Mouse (Mus musculus) testis, adult 2 months (tissue): ENCODE measurements around the gene Mepce.

Experiments
- CTCF ChIP-seq: fragments of 200-500 bp; IDR thresholded peaks from 2 replicates; pipeline ENCODE4 v1.5.1; 2012; ENCODE audit warnings: low read depth, mild to moderate bottlenecking, inconsistent platforms, low read length, moderate library complexity; ENCODE audit not compliant: control insufficient read depth, insufficient read depth, insufficient replicate concordance
- POLR2A ChIP-seq: fragments of 200-500 bp; IDR thresholded peaks from 2 replicates; pipeline ENCODE4 v1.6.1; 2012; ENCODE audit warnings: low read depth, mild to moderate bottlenecking, inconsistent platforms, low read length, moderate library complexity; ENCODE audit not compliant: control insufficient read depth

DNA sequence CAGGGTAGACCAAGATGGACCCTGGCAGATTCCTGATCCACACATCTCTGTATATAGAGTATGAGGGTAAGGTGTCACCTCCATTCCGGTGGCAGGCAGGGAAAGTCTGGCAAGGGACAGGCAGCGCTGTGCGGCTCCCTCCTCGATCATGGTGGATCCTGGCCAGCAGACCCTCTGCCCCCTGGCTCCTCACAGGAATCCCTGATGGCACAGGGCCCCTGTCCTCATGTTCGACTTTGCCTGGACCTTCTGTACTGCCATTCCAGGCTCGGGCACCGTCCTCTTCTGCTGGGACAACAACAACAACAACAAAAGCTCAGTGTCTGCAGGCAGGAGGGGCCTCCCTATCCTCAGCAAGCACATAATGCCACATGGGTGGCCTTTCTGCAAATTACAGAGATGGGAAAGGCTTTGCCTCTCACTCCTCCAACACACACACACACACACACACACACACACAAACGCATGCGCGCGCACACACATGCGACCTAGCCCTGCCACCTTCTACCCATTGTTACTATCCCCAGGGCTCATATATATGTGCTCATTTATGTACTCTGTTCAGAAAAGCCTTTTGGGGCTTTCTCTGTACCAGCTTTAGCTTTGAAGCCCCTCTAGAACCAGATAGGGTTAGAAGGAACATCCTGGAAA is 53.7 kb downstream of the Mepce start:
- no peak for TF ChIP-seq POLR2A
- TF ChIP-seq CTCF, result no peak
